ENCODE assay signal across 8 mouse cellular contexts in genomic region chr2:48815039-48815590, GRCm38 (mm10). TPM values are rescaled to one million over a fixed set of nuclear protein-coding genes. Genes with fewer than 3 reads are reported as not detected.
DNase-seq lines count a peak whose midpoint lies in the region; ATAC-seq and TF ChIP-seq lines count a peak whose summit lies in the region.

No protein-coding gene starts in this region.

- peaks cover 8% of the 10 kb centered on the region; the same call in 1 of the 2 replicates for H3K4me1 ChIP-seq in heart, embryonic 10.5 days
- H3K4me1 ChIP-seq in forebrain, embryonic 11.5 days (replicated peaks; ENCODE audit: control insufficient read depth, insufficient read depth, low read length): no peaks in the 10 kb centered on the region; the same call in 1 of the 2 replicates
- peaks cover 0 to 4% of the 10 kb centered on the region in 2 experiments; a peak in 2 of 4 replicates for H3K4me1 ChIP-seq in liver, embryonic 14.5 days (replicated peaks; ENCODE audit: control insufficient read depth in 2 of 2, insufficient read depth in 2 of 2, low read length in 1 of 2)

- no peaks in the 10 kb centered on the region for H3K36me3 ChIP-seq in heart, embryonic 10.5 days
- no peaks in the 10 kb centered on the region for H3K36me3 ChIP-seq in C2C12 (ENCODE audit: control insufficient read depth, insufficient read depth)
- H3K36me3 ChIP-seq in forebrain, embryonic 11.5 days (ENCODE audit: control insufficient read depth, insufficient read depth, low read length): no peaks in the 10 kb centered on the region
- no peaks in the 10 kb centered on the region for H3K36me3 ChIP-seq in liver, embryonic 14.5 days (replicated peaks; ENCODE audit: control insufficient read depth, insufficient read depth, low read depth)

- no peak for ATAC-seq in forebrain, embryonic 11.5 days (replicated peaks; ENCODE audit: low FRiP score)
- ATAC-seq in liver, embryonic 14.5 days (ENCODE audit: insufficient read depth): no peak

- peak overlapping the region; percentile 54 for H3K4me2 ChIP-seq in forebrain, embryonic 11.5 days (ENCODE audit: low read depth, low read length, severe bottlenecking)
- peak overlapping the region; percentile 85 for H3K4me2 ChIP-seq in liver, embryonic 14.5 days (ENCODE audit: low read depth)

- TF ChIP-seq EP300 in liver, embryonic 14.5 days (IDR thresholded peaks at IDR 0.05; ENCODE audit: low read depth): no peak

- H3K4me3 ChIP-seq in heart, embryonic 10.5 days: peak overlapping the region; percentile 86
- peak overlapping the region; percentile 62 for H3K4me3 ChIP-seq in C2C12 (ENCODE audit: insufficient read depth, poor library complexity, severe bottlenecking)
- peak overlapping the region; percentile 88 for H3K4me3 ChIP-seq in forebrain, embryonic 11.5 days (ENCODE audit: low read depth, low read length)
- H3K4me3 ChIP-seq in liver, embryonic 14.5 days (ENCODE audit: insufficient read depth in 1 of 2, low read depth in 2 of 2, low read length in 2 of 2): peak overlapping the region; percentile 73 to 88

- H3ac ChIP-seq in C2C12 (ENCODE audit: control insufficient read depth, insufficient read length, low read depth): peak overlapping the region; percentile 16

- peaks cover 36% of the 10 kb centered on the region for H3K79me3 ChIP-seq in C2C12 (ENCODE audit: low read depth)

- peak overlapping the region; percentile 92 for H3K9ac ChIP-seq in forebrain, embryonic 11.5 days (ENCODE audit: low read length)
- peak overlapping the region; percentile 20; the same call in 1 of the 2 replicates for H3K9ac ChIP-seq in liver, embryonic 14.5 days (replicated peaks)

- TF ChIP-seq CTCF in C2C12 (IDR thresholded peaks at IDR 0.05; ENCODE audit: control insufficient read depth, insufficient read depth, insufficient read length): no peak
- TF ChIP-seq CTCF in liver, embryonic 14.5 days (IDR thresholded peaks at IDR 0.05; ENCODE audit: low read depth): no peak

- WGBS in heart, embryonic 10.5 days: 5% methylated on average over 15 of the region's 15 CpGs
- 7% methylated on average over 15 of the region's 15 CpGs for WGBS in forebrain, embryonic 11.5 days
- 7% methylated on average over 15 of the region's 15 CpGs for WGBS in liver, embryonic 14.5 days (ENCODE audit: insufficient replicate concordance)

- no peaks in the 10 kb centered on the region for H3K27me3 ChIP-seq in heart, embryonic 10.5 days (ENCODE audit: insufficient read depth, poor library complexity, severe bottlenecking)
- H3K27me3 ChIP-seq in C2C12 (ENCODE audit: control insufficient read depth, insufficient read depth, insufficient read length): no peaks in the 10 kb centered on the region
- no peaks in the 10 kb centered on the region for H3K27me3 ChIP-seq in forebrain, embryonic 11.5 days (ENCODE audit: control insufficient read depth, insufficient read depth, low read length)
- H3K27me3 ChIP-seq in liver, embryonic 14.5 days (ENCODE audit: control insufficient read depth, insufficient read depth, low read length): peaks cover 40% of the 10 kb centered on the region

- no peaks in the 10 kb centered on the region for H3K9me3 ChIP-seq in heart, embryonic 10.5 days
- H3K9me3 ChIP-seq in forebrain, embryonic 11.5 days (ENCODE audit: control insufficient read depth, low read length): no peaks in the 10 kb centered on the region
- no peaks in the 10 kb centered on the region for H3K9me3 ChIP-seq in liver, embryonic 14.5 days (ENCODE audit: control insufficient read depth, low read length)

- DNase-seq in heart, embryonic 10.5 days (ENCODE audit: low spot score): no peak
- DNase-seq in heart, adult 11 months: no peak
- no peak for DNase-seq in forebrain, embryonic 11.5 days (ENCODE audit: low spot score)
- no peak for DNase-seq in liver, embryonic 14.5 days (ENCODE audit: low read depth in 3 of 3, low spot score in 3 of 3)
- no peak for DNase-seq in frontal cortex, postnatal 25 days (ENCODE audit: low spot score in 2 of 2)
- no peak for DNase-seq in thymus, postnatal 25 days
- no peak for DNase-seq in spleen, postnatal 10 days (ENCODE audit: low spot score in 2 of 2)

- H3K27ac ChIP-seq in heart, embryonic 10.5 days: peak overlapping the region; percentile 96
- no peak overlapping the region for H3K27ac ChIP-seq in forebrain, embryonic 11.5 days (ENCODE audit: low read depth, low read length)
- H3K27ac ChIP-seq in liver, embryonic 14.5 days: no peak overlapping the region

- peaks cover 59% of the 10 kb centered on the region for H3K79me2 ChIP-seq in C2C12 (ENCODE audit: control insufficient read depth, insufficient read depth)

TF ChIP-seq in C2C12, 6 proteins besides CTCF, POLR2A, EP300 and RAD21:
- TF ChIP-seq MYOD1 (IDR thresholded peaks at IDR 0.05; ENCODE audit: control insufficient read depth, insufficient read length, low read depth) (no peak), FOSL1 (IDR thresholded peaks at IDR 0.05; ENCODE audit: insufficient read depth, low read length, poor library complexity, severe bottlenecking) (no peak), MYOG (IDR thresholded peaks at IDR 0.05; ENCODE audit: control insufficient read depth, extremely low read depth, insufficient read length) (no peak), USF1 (IDR thresholded peaks at IDR 0.05; ENCODE audit: low read depth) (no peak), MAX (IDR thresholded peaks at IDR 0.05) (no peak), CEBPB (IDR thresholded peaks at IDR 0.05; ENCODE audit: low read depth) (no peak)

RNA-seq across cellular contexts. Expression of gene Acvr2a, which starts 1.2 kb away (rescaled TPM):
- 13.3 and 14.8 TPM in 2 replicates for polyA plus RNA-seq in heart, embryonic 10.5 days (2016; fragmentation: Nextera tagmentation; extraction: Ambion mirVana)
- 1.9 TPM for polyA plus RNA-seq in C2C12 (2012; fragmentation: generic; extraction: Trizol)
- polyA plus RNA-seq in forebrain, embryonic 11.5 days (2014; fragmentation: Nextera tagmentation; extraction: Ambion mirVana): 35.9 and 36.7 TPM in 2 replicates
- 0.95 and 1.3 TPM in 2 replicates for polyA plus RNA-seq in liver, embryonic 14.5 days (2012; rRNA removed)
- 2.5 and 2.6 TPM in 2 replicates for polyA plus RNA-seq in liver, embryonic 14.5 days (2014; fragmentation: Nextera tagmentation; extraction: Ambion mirVana)
